Mouse (Mus musculus) midbrain, embryonic 14.5 days (tissue): ENCODE data around the gene Tmem39a. TPM values are rescaled to one million over a fixed set of nuclear protein-coding genes. Genes with fewer than 3 reads are reported as not detected.

ENCODE experiments used
- ATAC-seq: fragments of 200-750 bp; cut with Nextera tagmentation; 2 replicates; pipeline ENCODE4 v1.8.0; 2017; ENCODE audit warnings: moderate number of reproducible peaks, moderate library complexity; ENCODE audit not compliant: low FRiP score, low TSS enrichment
- DNase-seq: peaks from one replicate; pipeline ENCODE4 v3.0.0-alpha.2; 2015
- H3K27ac ChIP-seq: fragments of 300-500 bp; sonication (generic); replicated peaks from 2 replicates; pipeline ENCODE4 v1.5.1; 2014; ENCODE audit warnings: mild to moderate bottlenecking, low read depth, low read length, moderate library complexity
- H3K27me3 ChIP-seq: fragments of 300-500 bp; sonication (generic); 2 replicates; pipeline ENCODE4 v1.6.1; 2014; ENCODE audit warnings: low read length, control low read depth, mixed read lengths; ENCODE audit not compliant: control insufficient read depth, insufficient read depth
- H3K36me3 ChIP-seq: fragments of 300-500 bp; sonication (generic); 2 replicates; pipeline ENCODE4 v1.6.1; 2014; ENCODE audit warnings: low read length, control low read depth; ENCODE audit not compliant: control insufficient read depth, insufficient read depth
- H3K4me1 ChIP-seq: fragments of 300-500 bp; sonication (generic); 2 replicates; pipeline ENCODE4 v1.6.1; 2014; ENCODE audit warnings: mild to moderate bottlenecking, antibody characterized with exemption, low read length, control low read depth; ENCODE audit not compliant: control insufficient read depth, insufficient read depth
- H3K4me2 ChIP-seq: fragments of 300-500 bp; sonication (generic); 2 replicates; pipeline ENCODE4 v1.6.1; 2014; ENCODE audit warnings: mild to moderate bottlenecking, low read length, moderate library complexity
- H3K4me3 ChIP-seq: fragments of 300-500 bp; sonication (generic); replicated peaks from 2 replicates; pipeline ENCODE4 v1.5.1; 2014; ENCODE audit warnings: low read depth, low read length
- H3K9ac ChIP-seq: fragments of 300-500 bp; sonication (generic); replicated peaks from 2 replicates; pipeline ENCODE4 v1.6.1; 2014; ENCODE audit warnings: mild to moderate bottlenecking, low read length, moderate library complexity
- H3K9me3 ChIP-seq: fragments of 300-500 bp; sonication (generic); 2 replicates; pipeline ENCODE4 v1.6.1; 2016; ENCODE audit warnings: low read length, control low read depth, mixed read lengths; ENCODE audit not compliant: control insufficient read depth
- WGBS: fragments of 180-500 bp; shearing (Covaris S2); extraction: QIAGEN DNeasy Blood & Tissue Kit; methylation state at CpG from one replicate; pipeline ENCODE4 v1.1.7; 2014; 5-methylcytosine and 5-hydroxymethylcytosine counted together
- polyA plus RNA-seq: library from polyadenylated mRNA; unstranded; fragments of >200 nt; fragmentation: Nextera tagmentation; extraction: Ambion mirVana; gene quantifications from 2 replicates; pipeline ENCODE4 v1.2.1, GENCODE M21; 2014

Tmem39a gene
- 35.6 and 38.6 TPM in 2 replicates for polyA plus RNA-seq

DNA sequence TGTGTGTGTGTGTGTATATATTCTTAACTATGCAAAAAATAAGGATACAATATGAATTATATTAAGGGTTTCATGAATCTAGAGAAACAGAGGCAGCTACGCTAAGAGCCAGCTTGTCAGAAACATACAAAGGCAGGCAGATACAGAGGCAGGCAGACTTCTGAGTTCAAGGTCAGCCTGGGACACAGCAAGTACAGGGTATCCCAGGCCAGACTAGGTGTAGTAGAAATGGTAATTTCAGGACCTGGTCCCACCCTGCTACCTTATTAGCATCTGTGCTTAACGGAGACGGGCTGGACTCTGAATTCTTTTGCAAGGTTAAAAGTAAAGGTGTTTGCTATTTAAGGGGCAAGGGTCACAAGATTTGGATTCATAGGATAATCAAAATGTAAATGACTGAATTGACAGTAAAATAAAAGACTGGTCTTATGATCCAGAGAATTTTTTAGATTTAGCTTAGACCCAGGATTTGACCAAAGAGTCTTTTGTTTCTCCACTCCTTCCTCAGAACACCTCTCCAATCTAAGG, at the start of gene Tmem39a:
Gene Tmem39a (plus strand): TSS at position 478 of the 528 bp plus-strand sequence.
- Histone ChIP-seq H3K9me3 (no peaks in the 10 kb centered on the region), H3K4me1 (no peaks in the 10 kb centered on the region), H3K36me3 (no peaks in the 10 kb centered on the region), H3K9ac (no peak within 1 kb of the TSS), H3K27ac (no peak within 1 kb of the TSS), H3K4me2 (no peak within 1 kb of the TSS), H3K27me3 (peaks cover 5% of the 10 kb centered on the region; the same call in 1 of the 2 replicates), H3K4me3 (no peak within 1 kb of the TSS)
- DNase-seq (no peak), ATAC-seq (no peak)
- 89% methylated on average over 3 of the region's 3 CpGs for WGBS

DNA sequence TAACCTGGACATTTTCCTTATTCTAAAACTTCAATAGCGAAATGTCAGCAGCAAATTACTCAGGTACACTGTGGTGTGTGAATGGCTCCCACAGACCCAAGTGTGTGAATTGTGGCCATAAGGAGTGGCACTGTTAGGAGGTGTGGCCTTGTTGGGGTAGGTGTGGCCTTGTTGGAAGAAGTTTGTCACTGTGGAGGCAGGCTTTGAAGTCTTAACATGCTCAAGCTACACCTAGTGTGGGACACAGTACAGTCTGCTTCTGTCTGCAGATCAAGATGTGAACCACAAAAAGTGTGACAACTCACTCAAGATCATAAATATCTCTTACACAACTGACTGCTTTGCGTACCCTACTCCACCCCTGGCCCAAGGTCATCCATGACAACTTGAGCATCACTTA, 47.7 kb upstream of the Tmem39a start:
- Histone ChIP-seq H3K27me3 (no peaks in the 10 kb centered on the region), H3K4me2 (no peak overlapping the region), H3K9ac (no peak overlapping the region), H3K4me3 (no peak overlapping the region), H3K36me3 (peaks cover 72% of the 10 kb centered on the region), H3K4me1 (no peaks in the 10 kb centered on the region), H3K9me3 (no peaks in the 10 kb centered on the region), H3K27ac (no peak overlapping the region)
- DNase-seq = no peak
- ATAC-seq = no peak
- 98% methylated on average over 2 of the region's 2 CpGs for WGBS

DNA sequence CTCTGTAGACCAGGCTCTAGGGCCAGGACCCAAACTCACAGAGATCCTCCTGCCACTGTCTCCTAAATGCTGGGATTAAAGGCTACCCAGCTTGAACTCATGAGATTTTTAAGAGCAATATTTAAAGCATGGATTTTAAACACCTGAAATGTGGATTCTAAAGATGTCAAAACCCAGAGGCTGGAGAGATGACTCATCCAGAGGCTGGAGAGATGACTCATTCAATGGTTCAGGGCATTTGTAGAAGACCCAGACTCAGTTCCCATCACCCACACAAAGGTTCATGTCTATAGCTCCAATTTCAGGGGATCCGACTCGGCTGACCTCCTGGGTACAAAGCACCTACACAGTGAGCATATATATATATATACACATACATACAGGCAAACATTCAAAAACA, 39.4 kb upstream of the Tmem39a start:
- 96% methylated on average over 2 of the region's 2 CpGs for WGBS

DNA sequence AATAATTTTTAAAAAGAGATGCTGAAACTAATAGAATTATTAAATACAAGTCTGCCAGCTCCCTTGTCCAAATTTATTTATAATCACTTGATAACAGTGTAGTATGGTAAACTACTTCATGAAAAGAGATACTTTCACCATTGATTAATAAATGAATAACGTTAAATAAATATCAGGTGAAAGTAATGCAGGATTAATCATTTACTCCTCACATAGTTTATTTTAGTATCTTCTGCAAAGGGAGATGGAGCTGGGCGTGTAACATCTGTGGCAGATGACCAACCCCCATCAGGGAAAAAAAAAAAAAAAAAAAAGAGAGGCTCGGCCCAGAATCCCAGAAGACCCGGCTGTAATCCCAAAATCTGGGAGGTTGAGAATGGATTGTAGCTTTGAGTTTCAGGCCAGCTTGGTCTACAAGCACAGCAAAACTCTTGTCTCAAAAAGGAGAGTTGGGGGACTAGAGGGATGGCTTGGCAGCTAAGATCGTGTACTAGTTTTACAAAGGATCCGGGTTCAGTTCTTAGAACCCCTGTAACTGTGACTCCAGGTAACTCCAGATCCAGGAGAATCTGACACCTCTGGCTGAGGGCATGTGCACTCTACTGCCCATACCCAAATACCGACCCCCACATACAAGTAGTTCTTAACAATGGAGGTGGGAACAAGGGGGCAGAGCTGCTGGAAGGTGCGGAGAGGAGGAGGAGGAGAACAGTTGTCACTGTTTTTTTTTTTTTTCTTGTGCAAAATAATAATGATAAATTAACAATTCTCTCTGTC, 37.1 kb upstream of the Tmem39a start:
- Histone ChIP-seq H3K27ac (no peak overlapping the region), H3K4me2 (peak overlapping the region; percentile 68), H3K27me3 (no peaks in the 10 kb centered on the region), H3K4me1 (peaks cover 14% of the 10 kb centered on the region), H3K9ac (peak overlapping the region; percentile 95), H3K36me3 (peaks cover 44% of the 10 kb centered on the region), H3K4me3 (peak overlapping the region; percentile 96), H3K9me3 (no peaks in the 10 kb centered on the region)
- WGBS = 39% methylated on average over 8 of the region's 8 CpGs
- no peak for DNase-seq
- no peak for ATAC-seq

More for the DNA sequence above, 39.4 kb upstream of the Tmem39a start:
- Histone ChIP-seq H3K9ac (no peak overlapping the region), H3K4me1 (peaks cover 14% of the 10 kb centered on the region), H3K9me3 (no peaks in the 10 kb centered on the region), H3K36me3 (peaks cover 38% of the 10 kb centered on the region), H3K4me3 (no peak overlapping the region), H3K27me3 (no peaks in the 10 kb centered on the region), H3K4me2 (no peak overlapping the region), H3K27ac (no peak overlapping the region)
- DNase-seq = no peak
- no peak for ATAC-seq

DNA sequence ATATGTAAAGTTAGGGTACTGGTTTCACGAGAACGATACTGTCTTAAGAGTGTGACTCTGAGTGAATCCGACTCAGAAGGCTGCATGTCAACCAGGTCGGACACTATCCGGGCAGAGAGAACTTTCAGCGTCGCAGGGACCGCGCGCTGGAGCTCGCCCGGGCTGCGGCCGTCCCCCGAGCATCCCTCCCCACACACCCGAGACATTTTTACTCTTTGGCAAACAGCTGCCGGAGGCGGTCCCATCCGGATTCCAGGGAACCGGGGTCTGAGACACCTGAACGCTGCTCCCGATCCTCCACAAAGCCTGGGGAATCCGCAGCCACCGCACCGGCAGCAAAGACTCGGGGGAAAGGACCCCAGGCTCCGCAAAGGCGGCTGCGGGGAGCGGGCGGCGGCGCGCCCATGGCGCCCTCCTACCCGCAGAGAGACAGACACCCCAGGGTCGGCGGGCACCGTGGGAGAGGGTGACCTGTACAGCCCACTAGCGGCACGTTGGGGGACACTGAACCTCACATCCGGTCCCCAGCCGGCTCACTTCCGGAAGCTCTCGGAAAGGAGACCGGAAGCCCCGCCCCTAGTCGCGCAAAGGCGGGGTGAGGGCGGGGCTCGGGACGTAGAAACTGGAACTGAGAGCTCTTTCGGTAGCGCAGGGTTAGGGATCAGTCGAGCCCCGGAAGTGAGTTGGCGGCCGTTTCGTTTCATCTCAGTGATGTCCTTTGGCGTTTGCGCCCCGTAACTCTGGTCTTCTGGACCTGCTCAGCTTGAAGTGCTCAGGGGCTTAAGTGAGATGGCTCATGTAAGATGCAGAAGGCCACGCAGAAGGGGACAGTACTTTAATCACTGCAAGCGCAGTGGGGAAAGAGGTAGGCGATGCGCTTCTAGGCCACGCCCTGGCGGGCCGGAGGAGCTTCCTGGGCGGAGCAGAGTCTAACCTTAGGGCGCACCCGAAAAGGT, 36.1 kb upstream of the Tmem39a start, which contains the start of gene Timmdc1:
Gene Timmdc1 (minus strand): TSS at position 535 of the 956 bp plus-strand sequence.
- Histone ChIP-seq H3K9me3 (no peaks in the 10 kb centered on the region), H3K4me2 (peak within 1 kb of the TSS; percentile 68), H3K4me1 (peaks cover 14% of the 10 kb centered on the region), H3K4me3 (peak within 1 kb of the TSS; percentile 96), H3K27ac (peak within 1 kb of the TSS; percentile 86), H3K36me3 (peaks cover 45% of the 10 kb centered on the region), H3K27me3 (no peaks in the 10 kb centered on the region), H3K9ac (peak within 1 kb of the TSS; percentile 95)
- ATAC-seq = peak; percentile 97
- WGBS = under 1% methylated on average over 73 of the region's 73 CpGs
- peak; percentile 98 for DNase-seq

DNA sequence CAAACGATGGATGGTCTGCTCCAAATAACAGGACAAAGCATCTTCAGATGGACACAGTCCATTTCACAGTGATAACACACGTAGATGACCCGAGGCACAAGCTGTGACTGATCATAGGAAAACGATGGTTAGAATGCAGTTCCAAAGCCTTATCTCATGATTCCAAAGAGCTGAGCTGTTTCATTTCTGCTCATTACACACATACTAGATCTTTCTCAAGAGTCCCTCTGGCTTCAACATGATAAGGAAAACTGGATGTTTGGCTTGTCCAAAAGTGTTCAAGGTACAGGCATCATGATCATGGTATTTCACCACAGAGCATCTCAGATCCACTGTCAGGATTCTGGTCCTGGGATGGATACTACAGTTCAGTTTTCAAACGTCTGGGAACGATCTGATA, 32.2 kb upstream of the Tmem39a start:
- Histone ChIP-seq H3K9ac (no peak overlapping the region), H3K4me3 (no peak overlapping the region), H3K27me3 (no peaks in the 10 kb centered on the region), H3K36me3 (peaks cover 73% of the 10 kb centered on the region), H3K9me3 (no peaks in the 10 kb centered on the region), H3K4me1 (peaks cover 14% of the 10 kb centered on the region), H3K27ac (no peak overlapping the region), H3K4me2 (no peak overlapping the region)
- DNase-seq (no peak), ATAC-seq (no peak)
- WGBS = 94% methylated on average over 6 of the region's 6 CpGs

DNA sequence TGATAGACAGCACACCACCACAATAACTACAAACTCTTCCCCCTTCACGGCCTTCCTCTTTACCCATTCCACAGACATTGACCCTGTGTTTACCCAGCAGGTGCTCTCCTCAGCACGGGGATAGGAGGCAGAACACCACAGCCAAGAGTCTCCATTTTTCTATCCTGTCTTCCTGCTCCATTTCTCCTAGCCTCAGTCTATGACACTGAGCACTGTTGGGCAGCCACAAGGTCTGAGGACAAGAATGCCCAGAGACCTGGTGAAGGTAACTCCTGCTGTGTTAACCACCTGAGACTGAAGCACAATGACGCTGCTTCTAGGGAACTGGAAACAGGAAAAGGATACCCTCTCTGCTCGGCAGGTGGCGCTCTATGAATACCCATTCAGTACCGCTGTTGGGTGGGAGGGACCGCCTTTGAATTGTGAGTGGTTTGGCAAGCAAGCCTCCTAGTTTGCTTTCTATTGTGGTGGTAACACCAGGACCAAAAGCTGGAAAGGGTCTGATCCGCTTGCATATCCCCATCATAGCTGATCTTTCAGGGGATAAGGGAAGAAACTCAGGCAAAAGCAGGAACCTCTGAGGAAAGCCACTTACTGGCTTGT, 21.9 kb upstream of the Tmem39a start:
- Histone ChIP-seq H3K27ac (no peak overlapping the region), H3K36me3 (peaks cover 94% of the 10 kb centered on the region), H3K4me3 (no peak overlapping the region), H3K27me3 (no peaks in the 10 kb centered on the region), H3K4me1 (no peaks in the 10 kb centered on the region), H3K9ac (no peak overlapping the region), H3K9me3 (no peaks in the 10 kb centered on the region), H3K4me2 (no peak overlapping the region)
- ATAC-seq = peak; percentile 34; the same call in 1 of the 2 replicates
- 48% methylated on average over 8 of the region's 8 CpGs for WGBS
- peak; percentile 85 for DNase-seq

DNA sequence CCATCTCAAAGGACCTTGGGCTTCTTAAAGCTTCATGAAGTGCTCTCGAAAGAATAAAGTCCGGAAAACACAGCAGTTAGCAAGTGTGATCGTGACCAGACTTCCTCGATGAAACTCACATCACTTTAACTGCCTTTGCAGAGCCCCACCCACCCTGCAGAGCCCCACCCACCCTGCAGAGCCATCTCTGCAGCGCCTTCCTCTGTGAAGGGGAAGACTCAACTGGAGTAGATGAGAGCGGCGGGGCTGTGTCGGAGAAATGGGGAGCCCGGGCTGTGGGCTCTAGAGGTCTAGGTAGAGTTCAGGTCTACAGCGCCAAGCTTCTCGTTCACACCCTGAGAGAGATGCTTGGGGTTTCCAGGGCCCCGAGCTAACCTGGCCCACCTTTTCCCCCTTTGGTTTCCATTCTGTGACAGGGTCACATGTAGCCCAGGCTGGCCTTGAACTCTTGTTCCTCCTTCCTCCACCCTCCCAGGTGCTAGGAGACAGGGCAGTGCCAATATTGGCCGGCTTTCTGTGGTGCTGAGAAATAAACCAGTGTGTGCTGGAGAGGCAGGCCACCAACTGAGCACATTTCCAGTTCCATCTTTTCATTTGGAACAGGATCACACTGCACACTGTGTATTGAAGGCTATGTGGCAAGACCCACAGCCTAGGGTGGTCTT, 19.6 kb upstream of the Tmem39a start:
- H3K9ac ChIP-seq = no peak overlapping the region
- no peaks in the 10 kb centered on the region for H3K4me1 ChIP-seq
- WGBS = 94% methylated on average over 13 of the region's 13 CpGs
- H3K27me3 ChIP-seq = no peaks in the 10 kb centered on the region
- DNase-seq (no peak), ATAC-seq (no peak)
- H3K4me2 ChIP-seq = no peak overlapping the region
- H3K36me3 ChIP-seq = peaks cover 93% of the 10 kb centered on the region
- H3K4me3 ChIP-seq = no peak overlapping the region
- H3K9me3 ChIP-seq = no peaks in the 10 kb centered on the region
- no peak overlapping the region for H3K27ac ChIP-seq
